Mouse (Mus musculus): ENCODE data around the gene Pakap.

DNA sequence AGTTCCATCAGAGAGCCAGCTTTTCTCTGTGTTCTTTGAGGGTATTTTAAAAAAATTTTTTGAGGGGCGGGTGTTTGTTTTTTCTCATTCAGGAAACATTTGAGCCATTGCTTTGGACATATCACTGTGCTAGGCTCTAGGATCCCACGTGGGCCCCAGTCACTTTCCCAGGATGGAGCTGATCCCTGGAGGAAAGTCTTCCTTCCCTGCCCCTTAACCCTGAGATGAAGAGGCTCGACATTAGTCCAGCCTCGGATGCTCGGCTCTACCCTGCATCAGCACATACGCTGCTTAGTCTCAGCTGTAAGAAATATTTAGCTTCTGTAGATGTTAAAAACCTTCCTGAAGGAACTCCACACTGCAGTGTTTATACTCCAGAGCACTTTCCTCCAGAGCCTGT lies 327.9 kb downstream of the Pakap start:
- TF ChIP-seq CTCF (IDR thresholded peaks at IDR 0.05; ENCODE audit: low read depth) (no peak), EP300 (IDR thresholded peaks at IDR 0.05; ENCODE audit: low read depth) (no peak)

Measured in liver, embryonic 14.5 days (tissue).